Mouse (Mus musculus) MN1 (cell line): ENCODE results near the gene Fas.

ENCODE experiments used
- DNase-seq: peaks from one replicate; pipeline ENCODE4 v3.0.0-alpha.2; 2016; ENCODE audit warnings: low spot score

Fas gene

DNA sequence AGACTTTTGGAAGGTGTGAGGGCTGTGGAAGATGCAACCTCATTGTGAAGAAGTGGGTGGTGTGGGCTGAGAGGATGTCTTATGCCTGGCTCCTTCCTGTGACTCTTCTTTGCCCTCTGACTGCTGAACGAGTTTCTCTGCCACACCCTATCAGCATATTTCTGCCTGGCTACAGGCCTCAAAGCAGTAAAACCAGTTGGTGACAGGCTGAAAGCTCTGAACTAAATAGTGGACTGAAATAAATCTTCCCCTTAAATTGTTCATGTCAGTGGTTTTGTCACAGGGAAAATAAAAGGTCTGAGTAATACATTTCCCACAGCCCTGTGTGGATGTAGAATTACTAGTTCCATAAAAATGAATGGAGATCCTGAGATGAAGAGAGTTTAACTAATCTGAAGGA lies 79.1 kb downstream of the Fas start:
- DNase-seq, result no peak

DNA sequence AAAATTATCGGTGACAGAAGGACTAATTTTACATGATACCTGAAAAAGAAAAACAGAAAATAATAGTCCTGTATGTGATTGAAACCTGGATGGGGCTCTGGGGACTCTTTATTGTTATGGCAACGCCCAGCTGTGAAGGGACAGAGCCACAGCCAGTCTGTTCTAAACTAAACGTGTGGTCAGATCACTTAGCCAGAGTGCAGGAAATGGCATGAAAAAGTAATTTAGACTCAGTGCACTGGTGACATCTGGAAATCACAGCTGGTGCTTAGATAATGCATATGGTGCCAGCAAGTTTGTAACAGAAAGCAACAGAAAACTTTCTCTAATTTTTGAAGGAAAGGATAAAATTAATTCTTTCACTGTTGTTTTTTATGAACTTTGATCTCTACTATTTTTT lies 79.9 kb downstream of the Fas start:
- no peak for DNase-seq
